Mouse (Mus musculus): ENCODE measurements at regions not wholly inside any gene's neighbourhood (a gene's known extent, or its start where the extent isn't known, plus 50 kb on each side); places are given as distances from the start of the nearest gene placed in this dataset.

- intact Hi-C loops (cut with DNase I), result loop anchor here (1.0 to 2.0 kb wide), 2 partner anchors 83 to 275 kb away; no protein-coding TSS in a partner anchor
- TF ChIP-seq CTCF (IDR thresholded peaks at IDR 0.05), result peak; percentile 75
- Histone ChIP-seq H3K4me3 (no peak overlapping the region), H3K27ac (no peak overlapping the region)
- DNase-seq, result peak; percentile 13
Observed at GRCm38 (mm10) chrX:136321692-136322091, 51.6 kb downstream of the Bex3 start.

GRCm38 (mm10) chrX:136365809-136366208 is 95.8 kb downstream of the Bex3 start:
- H3K27ac ChIP-seq, result no peak overlapping the region
- intact Hi-C loops (cut with DNase I), result no loop called here
- H3K4me3 ChIP-seq, result no peak overlapping the region
- no peak for DNase-seq
- TF ChIP-seq CTCF (IDR thresholded peaks at IDR 0.05), result no peak
